Mouse (Mus musculus): ENCODE data around the gene Clic6.
A peak's percentile ranks its signal among the peaks of the same experiment; 100 is the strongest.

Clic6 gene

DNA sequence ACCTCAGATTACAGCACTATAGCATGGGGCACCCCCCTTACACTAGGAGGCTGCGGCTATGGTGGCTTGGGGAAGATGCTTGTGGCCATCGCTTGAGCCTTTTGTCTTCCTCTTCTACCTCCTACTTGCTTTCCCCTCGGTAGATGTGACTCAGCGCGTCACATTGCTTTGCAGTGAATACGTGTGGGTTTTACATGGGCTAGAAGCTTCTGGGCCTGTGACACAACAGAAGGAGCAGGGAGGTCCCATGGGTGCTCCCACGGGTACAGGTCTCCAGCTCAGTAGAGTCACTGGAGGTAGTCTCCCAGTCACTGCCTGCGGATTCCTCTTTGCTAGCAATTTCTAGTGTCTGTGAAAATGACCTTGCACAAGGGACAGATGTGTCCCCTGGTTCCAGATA, 39.1 kb downstream of the Clic6 start:
- no peak for DNase-seq (ENCODE audit: low read depth, low spot score)

DNA sequence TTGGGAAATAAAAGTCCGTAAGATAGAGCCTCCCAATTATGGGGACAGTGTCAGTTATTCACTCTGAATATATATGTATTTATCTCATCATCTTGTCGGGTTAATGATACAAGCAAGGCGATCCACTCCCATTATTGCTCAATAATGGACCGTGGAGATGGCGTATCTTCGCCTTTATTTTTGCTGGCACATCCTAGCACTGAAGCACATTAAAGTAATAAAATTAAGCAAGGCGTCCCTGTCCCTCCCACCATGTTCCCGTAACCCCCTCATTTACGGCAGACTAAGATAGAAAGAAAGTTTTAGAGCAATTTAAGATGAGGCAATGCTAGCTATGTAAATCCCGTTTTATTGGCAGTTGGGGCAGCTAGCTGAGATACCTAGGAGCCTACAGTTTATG, 40.4 kb downstream of the Clic6 start:
- no peak for DNase-seq (ENCODE audit: low read depth, low spot score)

DNA sequence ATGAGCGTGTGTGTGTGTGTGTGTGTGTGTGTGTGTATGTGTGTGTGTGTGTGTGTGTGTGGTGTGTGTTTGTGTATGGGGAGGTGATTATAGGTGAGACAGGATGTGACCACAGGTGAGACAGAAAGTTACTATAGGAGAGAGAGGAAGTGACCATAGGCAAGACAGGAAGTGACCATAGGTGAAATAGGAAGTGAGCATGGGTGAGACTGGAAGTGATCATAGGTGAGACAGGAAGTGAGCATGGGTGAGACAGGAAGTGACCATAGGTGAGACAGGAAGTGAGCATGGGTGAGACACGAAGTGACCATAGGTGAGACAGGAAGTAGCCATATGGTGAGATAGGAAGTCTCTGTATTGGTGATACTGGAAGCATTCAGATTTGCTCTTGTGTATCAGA, 49.7 kb downstream of the Clic6 start:
- DNase-seq (ENCODE audit: low read depth, low spot score), result no peak

DNA sequence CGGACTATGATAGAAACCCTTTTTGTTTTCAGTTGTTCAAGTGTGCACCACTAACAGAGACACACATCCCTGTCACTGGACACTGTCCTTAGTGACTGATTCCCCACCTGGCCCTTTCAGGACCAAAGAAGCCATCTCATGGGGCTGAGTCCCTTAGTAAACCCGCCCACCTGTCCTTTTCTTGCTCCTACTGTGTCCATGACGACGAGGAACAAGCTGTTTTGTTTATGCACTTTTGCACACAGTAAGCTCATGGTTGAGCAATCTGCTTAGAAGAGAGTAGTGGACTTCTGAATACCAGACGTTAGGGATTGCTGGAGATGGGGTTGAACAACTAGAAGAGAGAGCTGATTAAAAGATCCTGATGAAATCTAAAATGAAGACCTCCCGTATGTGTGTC, 52.8 kb downstream of the Clic6 start:
- no peak for DNase-seq (ENCODE audit: low read depth, low spot score)

DNA sequence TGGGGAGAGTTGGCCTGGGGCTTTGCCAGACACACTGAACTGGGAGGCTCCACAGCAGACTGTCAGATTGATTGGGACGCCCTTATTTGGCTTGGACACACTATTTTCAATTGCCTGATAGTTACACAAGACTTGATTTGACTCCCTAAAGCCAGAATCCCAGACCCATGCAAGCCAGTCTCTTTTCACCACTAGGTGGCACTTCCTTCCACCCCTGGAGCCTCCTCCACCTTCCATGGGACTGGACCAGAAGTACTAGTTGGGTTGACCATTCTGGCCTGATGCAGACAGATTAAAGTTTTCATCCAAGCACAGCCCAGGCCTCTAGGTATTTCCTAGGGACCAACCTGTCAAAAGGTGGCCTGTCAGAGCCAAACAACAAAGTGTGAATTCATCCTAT, 58.7 kb downstream of the Clic6 start:
- no peak for DNase-seq (ENCODE audit: low read depth, low spot score)

DNA sequence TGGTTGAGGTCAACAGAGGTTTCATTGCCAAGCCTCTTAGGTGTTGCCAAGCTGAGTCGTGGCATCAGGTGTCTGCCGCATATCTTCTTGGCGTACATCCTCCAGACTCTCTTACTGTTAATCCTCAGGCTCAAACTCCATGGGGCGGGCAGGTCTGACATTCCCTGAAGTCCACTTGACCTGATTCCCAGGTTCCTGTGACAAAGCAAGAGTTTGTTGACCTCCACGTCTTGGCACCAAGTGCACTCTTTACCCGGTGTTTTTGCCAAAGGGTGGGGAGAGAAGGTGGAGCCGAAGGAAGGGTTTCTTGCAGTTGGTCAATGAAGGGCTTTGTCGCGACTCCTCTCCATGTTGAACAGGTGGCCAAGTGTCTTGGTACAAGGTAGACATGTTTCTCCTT, 63.1 kb downstream of the Clic6 start:
- no peak for DNase-seq (ENCODE audit: low read depth, low spot score)

DNA sequence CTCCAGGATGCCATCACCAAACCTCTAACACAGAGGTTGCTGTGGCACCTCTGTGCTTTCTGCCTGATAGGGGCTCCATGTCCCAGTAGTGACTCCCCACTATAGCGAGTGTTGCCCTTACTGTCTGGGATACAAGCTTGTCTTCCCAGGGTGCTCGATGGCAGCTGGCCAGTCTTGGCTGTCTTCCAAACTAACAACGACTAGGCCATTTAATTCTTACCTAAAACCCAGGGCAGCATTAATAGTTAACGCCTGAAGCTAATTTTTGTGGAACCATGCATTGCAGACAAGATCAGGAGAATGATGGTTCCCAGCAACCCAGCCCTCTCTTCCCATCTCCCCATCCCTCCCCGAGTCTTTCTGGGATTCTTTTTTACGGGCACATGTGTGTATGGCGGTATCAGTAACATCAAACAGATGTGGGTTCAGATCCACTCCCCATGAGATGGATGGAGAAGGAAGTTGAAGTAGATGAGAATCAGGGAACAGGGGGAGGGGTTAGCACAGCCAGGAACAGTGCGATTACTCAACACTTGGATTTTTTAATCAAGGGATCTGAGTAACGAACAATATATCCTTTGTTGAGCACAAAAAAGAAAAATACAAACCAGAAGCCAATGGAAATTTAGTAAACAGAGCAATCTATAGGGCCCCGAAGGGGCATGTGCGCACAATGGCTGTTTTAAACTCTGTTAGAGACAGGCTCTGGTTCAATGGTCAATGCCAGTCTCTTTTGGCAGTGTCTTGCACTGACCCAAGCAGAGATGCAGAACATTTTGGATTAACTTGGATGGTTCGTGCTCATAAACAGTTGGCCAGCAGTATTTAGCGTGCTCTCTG, 66.0 kb downstream of the Clic6 start:
- DNase-seq (ENCODE audit: low read depth, low spot score), result no peak

DNA sequence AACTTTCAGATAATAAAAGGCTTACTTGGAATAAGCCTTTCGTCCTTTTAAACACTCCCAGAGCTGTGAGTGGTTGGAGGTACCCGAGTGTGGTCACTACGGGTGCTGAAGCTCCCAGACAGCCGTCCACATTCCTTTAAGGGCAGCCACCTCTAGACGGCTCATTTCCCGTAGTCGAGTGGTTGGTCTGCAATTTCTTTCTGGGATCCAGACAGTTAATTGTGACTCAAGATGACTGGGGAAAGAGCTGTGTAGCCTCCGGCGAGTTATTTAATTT, 66.5 kb downstream of the Clic6 start:
- DNase-seq (ENCODE audit: low read depth, low spot score), result no peak

DNA sequence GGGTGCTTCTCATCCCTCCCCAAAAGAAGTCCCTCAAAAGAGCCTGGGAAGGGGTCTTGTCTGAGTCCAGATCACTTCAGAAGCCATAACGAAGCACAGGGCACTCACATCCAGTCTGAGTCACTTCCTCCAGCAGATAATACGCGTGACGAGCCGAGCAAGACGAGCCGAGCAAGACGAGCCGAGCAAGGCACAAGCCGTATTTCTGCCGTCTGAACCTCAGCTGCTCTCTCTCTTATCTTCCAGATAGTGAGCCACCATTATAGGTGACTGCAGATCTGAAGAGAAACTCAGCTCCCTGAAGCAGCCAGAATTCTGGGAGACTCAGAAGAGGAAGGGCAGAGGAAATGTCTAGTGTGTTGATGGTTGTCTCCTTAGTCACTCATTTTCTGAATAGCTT, 67.3 kb downstream of the Clic6 start:
- DNase-seq (ENCODE audit: low read depth, low spot score), result no peak

DNA sequence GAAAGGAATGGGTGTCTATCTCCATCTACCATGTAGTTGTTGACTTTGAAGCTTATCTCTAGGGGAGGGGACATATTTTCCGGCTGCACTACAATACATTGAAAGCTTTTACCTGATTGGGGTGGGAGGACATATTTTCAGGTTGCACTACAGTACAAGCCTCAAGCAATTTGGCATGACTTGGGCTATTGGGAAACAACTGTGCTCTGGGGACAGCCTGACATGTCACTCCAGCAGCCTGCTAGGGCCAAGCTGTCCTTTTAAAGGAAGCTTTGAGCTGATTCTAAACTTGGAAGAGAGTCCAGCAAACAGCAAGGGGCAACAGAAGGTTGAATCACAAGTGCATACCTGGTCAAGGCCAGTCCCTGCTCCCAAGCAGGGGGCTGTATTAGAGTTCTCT, 69.5 kb downstream of the Clic6 start:
- DNase-seq (ENCODE audit: low read depth, low spot score), result no peak

DNA sequence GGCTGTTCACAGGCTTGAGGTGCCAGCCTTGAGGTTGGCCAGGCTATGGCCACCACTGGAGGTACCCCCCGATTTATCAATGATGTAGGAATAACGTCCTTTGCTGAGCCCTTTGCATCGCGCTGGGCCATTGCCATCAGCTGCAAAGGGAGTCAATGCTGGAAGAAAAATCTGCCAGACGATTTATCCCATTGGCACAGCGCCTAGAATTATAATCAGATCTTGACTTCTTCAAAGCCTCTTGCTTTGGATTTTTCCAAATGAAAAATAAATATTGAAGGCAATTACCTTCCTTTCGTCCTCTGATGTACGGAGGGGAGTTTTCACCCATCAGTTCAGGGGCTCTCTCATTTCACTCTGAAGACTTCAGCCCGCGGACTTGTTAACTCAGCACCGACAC, 79.8 kb downstream of the Clic6 start:
- no peak for DNase-seq (ENCODE audit: low read depth, low spot score)

DNA sequence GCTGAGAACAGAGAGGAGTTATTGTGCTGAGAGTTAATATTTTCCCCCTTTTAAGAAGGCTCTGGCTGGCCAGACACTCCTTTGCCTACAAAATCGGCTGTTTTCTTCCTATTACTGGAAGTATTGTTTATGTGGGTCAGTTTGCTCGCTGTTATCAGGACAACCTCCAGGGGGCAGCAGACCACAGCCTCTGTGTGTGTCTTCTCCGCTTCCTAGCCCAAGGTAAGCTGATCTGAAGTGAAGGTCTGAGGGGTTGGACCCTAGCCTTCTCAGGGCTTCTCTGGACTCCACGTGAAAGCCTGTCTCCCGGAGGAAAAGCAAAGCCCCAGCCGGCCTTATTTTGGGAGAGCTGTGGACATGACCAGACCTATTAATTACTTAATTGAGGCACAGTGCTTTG, 80.2 kb downstream of the Clic6 start:
- peak; percentile 86 for DNase-seq (ENCODE audit: low read depth, low spot score)

DNA sequence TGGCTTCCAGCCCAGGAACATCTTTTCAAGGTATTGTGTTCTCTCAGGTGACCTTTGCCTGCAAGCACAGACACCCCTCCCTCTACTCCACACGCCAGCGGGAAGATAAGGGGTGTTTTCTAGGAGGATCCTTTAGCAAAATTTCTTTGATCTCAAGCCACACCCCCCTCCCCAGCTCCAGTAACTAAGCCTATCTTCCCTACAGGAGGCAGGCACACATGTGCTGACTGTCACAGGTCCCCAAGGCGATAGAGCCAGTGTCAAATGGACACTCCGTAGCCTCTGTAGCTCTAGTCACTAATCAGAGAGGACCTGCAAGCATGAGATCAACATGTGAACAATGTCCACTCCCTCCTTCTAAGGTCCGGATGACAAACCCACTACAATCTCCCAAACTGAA, 80.6 kb downstream of the Clic6 start:
- DNase-seq (ENCODE audit: low read depth, low spot score), result no peak

DNA sequence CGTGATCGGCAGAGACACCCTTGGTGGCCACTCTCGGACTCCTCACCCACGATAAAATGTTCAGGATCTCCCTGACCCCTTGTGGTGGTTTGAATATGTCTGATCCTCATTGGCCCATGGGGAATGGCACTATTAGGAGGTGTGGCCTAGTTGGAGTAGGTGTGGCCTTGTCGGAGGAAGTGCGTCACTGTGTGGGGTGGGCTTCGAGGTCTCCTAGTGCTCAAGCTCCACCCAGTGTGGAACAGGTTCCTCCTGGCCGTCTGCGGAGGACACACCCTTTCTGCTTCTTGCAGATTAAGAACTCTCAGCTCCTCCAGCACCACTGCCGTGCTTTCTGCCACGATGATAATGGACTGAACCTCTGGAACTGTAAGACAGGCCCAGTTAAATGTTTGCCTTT, 85.7 kb downstream of the Clic6 start:
- DNase-seq (ENCODE audit: low read depth, low spot score), result no peak

DNA sequence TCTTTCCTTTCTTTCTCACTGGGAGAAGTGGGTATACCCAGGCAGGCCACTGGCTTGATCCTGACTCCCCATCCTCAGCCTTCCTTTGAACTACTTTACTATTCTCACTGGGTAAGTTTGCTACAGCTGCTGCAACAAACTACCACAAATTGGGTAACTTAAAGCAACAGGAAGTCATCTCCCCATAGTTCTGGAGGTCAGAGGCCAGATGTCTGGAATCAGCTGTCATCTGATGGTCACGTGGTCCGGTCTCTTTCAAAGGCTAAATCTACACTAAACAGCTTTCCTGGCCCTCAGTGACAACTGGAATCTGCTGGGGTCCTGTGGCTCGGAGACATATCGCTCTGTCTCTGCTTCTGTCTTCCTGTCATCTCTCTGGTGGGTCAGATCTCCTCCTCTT, 87.7 kb downstream of the Clic6 start:
- no peak for DNase-seq (ENCODE audit: low read depth, low spot score)

DNA sequence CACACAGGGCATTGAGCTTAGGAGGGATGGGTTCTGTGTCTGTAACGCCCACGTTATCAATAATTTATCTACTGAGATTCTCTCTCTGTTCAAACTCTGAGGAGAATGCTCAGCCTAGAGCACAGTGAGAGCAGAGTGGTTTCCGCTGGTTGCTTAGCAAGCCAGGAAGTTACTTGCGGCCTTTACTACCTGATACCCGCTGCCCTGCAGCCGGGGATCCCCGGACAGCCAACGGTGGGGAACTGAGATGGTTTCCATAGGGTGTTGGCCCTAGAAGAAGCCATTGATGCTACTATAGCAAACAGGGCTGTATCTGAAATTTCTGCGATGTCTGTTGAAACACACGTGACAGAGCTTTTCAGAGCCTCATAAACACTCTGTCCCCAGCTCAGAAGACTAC, 90.3 kb downstream of the Clic6 start:
- no peak for DNase-seq (ENCODE audit: low read depth, low spot score)

DNA sequence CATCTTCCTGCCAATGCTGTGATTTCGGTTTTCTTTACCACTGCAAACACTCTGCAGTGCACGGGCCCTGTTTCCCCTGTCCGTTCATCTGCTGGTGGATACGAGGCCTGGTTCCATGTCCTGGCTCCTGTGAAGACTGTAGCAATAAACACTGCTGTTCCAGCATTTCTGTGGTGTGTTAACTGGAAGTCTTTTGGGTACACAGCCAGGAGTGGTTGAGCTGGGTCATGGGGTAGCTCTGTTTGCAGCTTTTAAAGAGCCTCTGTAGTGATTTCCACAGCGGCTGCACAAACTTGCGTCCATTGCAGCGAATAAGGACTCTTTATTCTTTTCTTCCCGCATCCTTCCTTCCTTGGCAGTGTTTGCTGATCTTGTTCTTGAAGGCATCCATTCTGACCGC, 91.8 kb downstream of the Clic6 start:
- DNase-seq (ENCODE audit: low read depth, low spot score), result no peak

DNA sequence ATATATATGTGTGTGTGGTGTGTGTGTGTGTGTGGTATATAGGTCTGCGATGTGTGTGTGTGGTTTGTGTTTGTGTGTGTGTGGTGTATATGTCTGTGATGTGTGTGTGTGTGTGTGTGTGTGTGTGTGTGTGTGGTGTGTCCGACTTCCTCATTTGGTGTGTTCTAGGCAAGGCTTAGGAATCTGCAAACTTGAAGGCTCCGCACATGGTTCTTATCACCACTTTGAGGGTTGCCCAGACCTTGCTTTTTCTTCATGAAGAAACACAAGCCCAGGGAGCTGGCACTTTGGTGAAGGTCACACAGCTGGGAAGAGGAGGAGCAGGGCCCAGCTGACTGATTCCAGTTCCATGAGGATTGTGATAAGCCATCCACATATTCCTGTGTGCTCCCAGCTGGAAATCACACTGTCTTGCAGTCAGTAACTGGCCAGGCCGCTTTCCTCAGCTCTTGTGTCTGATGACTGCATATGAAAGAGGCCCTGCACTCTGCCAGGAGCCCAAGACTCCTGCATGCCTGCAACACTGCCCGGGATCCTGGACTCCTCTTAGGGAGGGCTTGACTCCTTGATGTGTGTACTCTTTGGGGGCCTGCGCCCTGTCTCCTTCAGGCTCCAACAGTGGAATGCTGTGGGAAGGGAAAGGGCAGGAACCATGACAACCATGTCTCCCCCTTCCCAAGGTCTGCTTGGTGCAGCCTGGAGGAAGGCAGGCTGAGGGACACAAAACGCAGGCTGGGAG, 93.5 kb downstream of the Clic6 start:
- DNase-seq (ENCODE audit: low read depth, low spot score), result no peak

DNA sequence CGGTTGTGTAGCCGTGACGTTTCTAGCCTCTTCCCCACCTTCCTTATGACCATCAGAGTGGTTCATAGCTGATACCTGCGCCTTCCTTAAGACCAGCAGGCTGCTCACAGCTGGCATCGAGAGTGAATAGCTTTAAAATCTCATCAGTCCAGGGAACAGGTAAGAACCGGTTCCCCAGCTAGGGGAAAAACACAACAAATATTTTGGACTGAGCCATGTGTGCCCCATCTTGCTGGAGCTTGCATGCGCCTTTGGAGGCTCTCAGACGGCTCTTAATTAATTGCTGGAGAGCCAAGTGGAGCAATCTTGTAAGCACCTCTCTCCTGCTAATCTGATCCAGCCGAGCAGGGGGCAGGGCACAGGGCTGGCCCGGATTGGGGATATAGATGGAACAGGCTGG, 95.4 kb downstream of the Clic6 start:
- DNase-seq (ENCODE audit: low read depth, low spot score), result no peak

DNA sequence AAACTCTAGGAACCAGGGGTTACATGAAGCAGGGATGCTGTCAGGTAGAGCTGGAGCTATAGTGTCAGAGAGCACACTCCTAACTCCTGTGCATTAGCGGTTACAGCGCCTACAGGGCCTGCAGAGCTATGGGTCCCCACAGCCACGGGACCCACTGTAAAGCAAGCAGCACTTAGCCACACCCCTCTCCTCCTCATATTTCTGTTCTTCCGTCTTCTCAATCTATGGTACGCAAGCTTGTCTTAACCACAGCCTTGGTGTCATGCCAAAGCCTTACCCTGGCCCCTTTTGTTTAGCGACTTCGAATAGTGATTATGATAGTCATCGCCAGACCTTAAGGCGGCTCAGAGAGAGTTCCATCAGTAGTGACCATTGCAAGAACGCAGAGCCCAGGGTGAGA, 96.2 kb downstream of the Clic6 start:
- DNase-seq (ENCODE audit: low read depth, low spot score), result no peak

DNA sequence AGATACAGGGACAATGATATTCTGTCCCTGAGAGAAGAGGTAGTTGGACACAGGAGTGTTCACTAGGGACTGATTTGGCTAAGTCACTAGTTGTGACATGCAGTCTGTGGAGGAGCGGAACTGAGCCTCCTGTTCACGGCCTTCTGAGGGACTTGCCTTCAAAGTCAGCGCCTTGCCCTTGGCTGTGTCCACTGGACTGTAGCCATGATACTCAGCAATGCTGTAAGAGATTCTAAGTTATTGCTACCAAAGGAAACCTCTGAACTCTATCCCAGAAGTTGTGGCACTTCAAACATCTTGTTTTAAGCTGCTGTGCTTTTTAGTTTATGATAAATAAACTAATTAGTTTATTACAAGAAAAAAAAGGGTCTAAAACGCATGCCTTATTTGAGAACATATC, 102.3 kb downstream of the Clic6 start:
- no peak for DNase-seq (ENCODE audit: low read depth, low spot score)
